Mouse (Mus musculus): ENCODE measurements around the gene Troap.

Gene Troap

GRCm38 (mm10) chr15:99085997-99086396 is 11.6 kb downstream of the Troap start:
- no peak for DNase-seq (ENCODE audit: low read depth, low spot score)

DNA sequence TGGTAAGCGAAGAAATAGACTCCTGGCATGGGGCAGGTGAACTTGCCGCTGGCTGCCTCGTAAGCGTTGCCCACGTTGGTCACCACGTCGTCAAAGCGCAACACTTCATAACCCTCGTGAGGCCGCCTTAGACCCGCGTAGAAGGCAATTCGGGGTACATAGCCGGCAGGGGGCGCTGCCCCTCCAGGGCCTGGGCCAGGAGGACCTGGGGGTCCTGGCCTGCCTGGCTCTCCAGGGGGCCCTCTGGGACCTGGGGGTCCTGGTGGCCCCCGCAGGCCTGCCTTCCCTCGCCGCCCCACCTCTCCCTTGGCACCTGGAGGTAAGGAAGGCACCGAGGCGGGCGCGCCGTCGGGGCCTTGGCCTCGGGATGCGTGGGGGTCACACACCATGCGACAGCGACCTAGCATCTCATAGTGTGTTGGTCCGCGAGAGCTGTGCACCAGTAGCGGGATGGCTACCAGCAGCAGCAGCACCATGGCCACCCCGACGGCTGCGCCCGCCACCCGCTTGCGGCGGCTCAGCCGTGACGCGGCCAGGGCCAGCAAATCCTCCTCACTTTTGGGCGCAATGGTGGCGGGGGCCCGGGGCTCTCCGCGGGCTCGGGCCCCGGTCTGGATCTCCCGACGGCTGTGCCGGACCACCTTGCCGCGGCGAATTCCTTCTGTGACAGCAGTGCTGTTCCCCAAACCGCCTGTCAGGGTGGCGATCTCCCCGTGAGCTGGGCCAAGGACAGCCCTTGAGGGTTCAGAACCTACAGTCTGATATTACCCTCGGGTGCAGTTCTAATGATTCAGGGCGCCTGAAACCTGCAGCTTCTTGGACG is 13.1 kb downstream of the Troap start, which contains the start of gene C1ql4:
TSS of gene C1ql4 (minus strand) at position 565 of the 823 bp plus-strand sequence.
- DNase-seq (ENCODE audit: low read depth, low spot score) = no peak

GRCm38 (mm10) chr15:99088292-99088691 is 13.9 kb downstream of the Troap start:
- DNase-seq (ENCODE audit: low read depth, low spot score) = peak; percentile 23

DNA sequence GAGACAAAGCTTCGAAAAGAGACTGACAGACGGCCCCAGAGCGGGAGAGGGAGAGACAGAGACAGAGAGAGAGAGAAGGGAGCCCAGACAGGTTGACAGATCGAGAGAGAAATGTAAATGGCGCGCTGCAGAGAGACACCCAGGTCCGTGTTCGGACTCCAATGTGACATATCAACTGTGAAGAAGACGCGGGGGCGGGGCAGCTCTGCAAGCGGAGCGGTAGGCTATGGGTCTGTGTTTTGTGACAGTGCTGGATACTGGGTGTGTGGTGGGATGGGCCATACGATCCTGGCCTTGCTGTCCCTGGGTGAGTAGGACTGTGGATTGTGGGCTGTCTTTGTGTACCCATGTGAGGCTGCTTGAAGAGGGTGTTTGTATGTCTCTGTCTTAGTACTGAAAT is 14.7 kb downstream of the Troap start:
- DNase-seq (ENCODE audit: low read depth, low spot score) = no peak

- no peak for DNase-seq (ENCODE audit: low read depth, low spot score)
Measured at GRCm38 (mm10) chr15:99092870-99093269, 18.5 kb downstream of the Troap start, which contains the start of gene Dnajc22. TSS of gene Dnajc22 (plus strand) at chr15:99093170.

DNA sequence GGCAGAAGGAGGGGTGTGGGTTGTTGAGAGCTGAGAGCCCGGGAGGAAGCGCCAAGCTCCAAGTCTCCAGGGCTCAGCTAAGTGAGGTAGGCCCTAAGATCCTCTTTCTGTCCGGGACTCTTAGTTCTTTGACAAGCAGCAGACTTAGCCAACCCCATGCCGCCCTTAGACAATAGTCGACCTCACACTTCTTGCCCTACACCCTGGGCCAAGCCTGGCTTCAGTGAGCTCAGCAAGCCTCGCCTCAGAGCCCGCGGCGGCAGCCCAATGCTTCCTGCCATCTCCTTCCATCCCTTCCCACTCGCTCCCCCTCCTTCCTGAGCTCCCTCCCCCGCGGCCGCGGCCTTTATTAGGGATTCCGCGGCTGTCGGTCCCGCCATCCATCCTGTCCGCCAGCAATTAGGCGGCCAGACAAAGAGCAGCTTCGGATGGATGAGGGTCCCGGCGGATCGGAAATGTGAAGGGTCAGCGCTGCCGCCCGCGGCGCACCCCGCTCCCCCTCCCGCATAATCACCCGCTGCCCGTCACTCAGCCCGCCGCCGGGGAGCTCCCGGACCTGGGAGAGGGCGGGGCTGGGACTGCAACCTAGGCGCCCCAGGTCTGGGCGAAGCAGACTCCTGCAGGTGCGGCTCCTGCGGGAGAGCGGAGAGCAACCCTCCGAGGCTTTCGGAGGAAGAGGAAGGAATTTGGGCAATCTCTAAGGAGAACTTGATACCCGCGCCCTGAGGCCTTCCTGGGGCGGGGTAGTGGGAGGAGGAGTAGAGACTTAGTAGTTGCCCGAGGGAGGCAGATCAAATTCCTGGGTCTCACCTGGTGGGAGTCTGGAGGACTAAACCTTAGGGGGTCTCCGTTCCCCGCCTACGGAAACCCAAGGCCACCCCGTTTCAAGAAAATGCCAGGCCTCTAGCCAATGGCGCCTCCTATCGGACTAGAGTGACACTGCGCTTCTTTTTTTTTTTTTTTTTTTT is 19.2 kb downstream of the Troap start:
- DNase-seq (ENCODE audit: low read depth, low spot score) = no peak

GRCm38 (mm10) chr15:99094631-99095270 is 20.4 kb downstream of the Troap start:
- DNase-seq (ENCODE audit: low read depth, low spot score) = no peak

DNA sequence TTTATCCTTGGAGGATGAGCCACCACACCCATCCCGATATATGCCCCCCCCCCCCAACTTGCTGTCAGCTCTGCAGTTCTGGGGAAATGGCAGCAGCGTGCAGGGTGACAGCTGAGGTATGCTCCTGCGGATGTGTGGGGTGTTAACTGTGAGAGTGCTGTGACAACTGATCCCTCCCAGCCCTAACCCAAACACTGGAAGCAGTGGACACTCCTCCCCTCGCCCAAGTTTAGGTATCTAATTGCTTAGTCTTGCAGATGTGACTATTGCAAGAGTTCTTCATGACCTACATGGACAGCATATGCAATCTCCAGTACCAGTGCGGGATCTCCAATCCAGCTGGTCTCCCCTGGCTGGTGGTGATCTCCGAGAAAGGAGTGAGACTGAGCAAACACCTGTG is 21.0 kb downstream of the Troap start:
- no peak for DNase-seq (ENCODE audit: low read depth, low spot score)

- no peak for DNase-seq (ENCODE audit: low read depth, low spot score)
Measured at GRCm38 (mm10) chr15:99096061-99096793, 21.9 kb downstream of the Troap start.

DNA sequence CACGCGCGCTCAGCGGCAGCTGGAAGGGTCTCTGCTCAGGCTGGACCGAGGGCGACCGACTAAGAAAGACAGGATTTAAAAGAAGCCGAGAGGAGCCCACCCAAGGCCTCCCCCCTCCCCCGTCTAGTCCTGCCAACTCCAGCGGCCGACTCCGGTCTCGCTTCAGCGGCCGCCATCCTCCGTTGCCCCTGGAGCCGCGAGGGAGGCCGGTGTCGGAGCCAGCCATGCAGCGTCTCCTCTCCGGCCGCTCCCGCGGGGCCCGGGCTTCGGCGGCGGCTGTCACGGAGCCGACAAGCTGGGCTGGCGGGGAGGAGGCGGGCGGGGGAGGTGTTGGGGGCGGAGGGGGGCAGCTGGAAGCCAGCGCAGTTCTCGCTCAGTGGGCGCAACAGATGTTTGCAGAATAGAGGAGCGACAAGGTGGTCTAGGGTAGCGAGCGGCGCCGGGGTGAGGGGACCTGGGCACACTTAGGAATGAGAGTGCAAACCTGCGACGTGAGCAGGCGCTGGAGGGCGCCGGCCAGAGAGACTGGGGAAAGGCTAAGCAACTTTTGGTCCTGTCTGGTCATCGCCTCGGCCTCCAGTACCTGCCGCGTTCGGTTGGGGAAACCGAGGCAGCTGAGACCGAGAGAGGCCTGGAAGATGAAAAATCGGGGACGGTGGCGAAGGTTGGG is 22.6 kb downstream of the Troap start:
- DNase-seq (ENCODE audit: low read depth, low spot score) = no peak

DNA sequence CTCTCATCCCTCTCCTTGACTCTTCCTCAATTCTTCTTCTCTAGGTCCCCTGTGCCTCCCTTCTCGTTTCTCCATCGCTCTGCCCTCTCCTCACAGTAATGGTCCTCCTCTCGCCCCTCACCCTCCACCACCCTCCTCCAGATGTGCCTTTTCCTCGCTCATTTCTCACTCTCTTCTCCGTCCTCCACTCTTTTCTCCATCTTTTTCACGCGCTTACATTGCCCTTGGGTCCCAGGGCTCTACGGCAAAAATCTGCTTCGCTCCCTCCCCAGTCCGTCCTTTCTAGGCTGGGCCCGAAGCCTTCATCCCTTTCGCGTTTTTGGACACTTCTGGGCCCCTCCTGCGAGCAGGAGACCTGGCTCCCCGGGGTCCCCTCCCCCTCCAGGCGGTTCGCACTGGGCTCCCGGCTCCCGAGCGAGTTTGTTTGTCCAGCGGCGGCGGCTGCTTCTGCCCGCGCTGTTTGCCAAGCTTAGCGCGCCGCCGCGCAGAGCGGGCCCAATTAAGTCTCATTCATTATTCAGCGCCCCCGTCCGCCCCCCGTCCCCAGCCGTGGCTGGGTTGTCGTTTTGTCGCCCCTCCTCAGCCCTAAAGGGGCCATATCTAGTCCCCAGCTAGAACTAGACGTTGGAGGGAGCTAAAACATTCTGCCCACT is 23.6 kb downstream of the Troap start:
- no peak for DNase-seq (ENCODE audit: low read depth, low spot score)

DNA sequence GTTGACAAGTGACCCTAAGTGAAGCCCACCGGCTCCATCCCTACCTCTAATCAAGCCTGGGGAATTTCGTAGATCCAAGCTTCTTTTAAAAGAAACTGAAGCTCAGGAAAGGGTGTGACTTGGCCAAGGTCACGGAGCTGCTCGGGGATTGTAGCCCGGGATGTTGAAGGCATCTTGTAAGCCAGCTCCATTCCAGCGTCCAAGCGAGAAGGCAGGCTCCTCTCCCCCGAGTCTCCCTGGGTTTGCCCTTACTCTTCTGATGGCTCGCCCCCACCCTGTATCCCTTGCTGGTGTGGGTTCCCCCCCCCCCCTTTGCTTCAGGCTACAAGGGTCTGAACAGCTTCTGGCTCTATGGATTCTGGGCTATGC is 24.1 kb downstream of the Troap start:
- no peak for DNase-seq (ENCODE audit: low read depth, low spot score)

- peak; percentile 16 for DNase-seq (ENCODE audit: low read depth, low spot score)
Measured at GRCm38 (mm10) chr15:99099139-99099556, 24.8 kb downstream of the Troap start.

DNA sequence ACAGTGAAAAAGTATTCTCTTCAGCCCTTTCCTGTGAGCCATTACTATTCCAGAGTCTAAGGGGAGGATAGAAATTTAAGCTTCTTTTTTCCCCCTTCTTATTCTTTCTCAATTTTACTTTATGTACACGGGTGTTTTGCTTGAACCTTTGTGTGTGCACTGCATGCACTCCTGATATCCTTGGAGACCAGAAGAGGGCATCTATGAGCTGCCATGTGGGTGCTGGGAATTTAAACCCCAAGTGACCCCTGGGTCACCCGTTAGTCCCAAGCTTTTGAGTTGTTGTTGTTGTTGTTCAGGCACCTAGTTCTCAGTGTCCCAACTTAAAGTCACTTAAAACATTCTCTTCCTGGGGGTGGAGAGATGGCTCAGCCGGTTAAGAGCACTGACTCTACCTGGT is 25.6 kb downstream of the Troap start:
- DNase-seq (ENCODE audit: low read depth, low spot score) = no peak

GRCm38 (mm10) chr15:99105238-99105637 is 30.9 kb downstream of the Troap start:
- DNase-seq (ENCODE audit: low read depth, low spot score) = no peak

GRCm38 (mm10) chr15:99107866-99108265 is 33.5 kb downstream of the Troap start:
- no peak for DNase-seq (ENCODE audit: low read depth, low spot score)

DNA sequence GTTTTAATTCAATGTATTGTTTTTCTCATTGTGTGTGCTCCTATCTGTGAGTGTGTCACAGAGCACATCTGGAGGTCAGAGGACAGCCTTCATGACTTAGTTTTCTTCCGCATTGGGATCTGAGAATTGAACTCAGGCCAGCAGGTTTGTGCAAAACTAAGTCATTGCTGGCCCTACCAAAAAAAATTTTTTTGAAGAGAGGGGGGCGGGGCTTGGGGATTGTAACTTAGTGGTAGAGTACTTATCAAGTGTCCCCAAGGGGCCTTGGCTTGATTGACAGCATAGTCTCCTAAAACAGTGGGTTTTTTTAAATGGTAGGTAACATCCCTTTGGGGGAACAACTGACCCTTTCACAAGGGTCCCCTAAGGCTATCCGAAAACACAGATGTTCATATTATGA is 36.8 kb downstream of the Troap start:
- no peak for DNase-seq (ENCODE audit: low read depth, low spot score)

GRCm38 (mm10) chr15:99111809-99112208 is 37.4 kb downstream of the Troap start:
- DNase-seq (ENCODE audit: low read depth, low spot score) = no peak

DNA sequence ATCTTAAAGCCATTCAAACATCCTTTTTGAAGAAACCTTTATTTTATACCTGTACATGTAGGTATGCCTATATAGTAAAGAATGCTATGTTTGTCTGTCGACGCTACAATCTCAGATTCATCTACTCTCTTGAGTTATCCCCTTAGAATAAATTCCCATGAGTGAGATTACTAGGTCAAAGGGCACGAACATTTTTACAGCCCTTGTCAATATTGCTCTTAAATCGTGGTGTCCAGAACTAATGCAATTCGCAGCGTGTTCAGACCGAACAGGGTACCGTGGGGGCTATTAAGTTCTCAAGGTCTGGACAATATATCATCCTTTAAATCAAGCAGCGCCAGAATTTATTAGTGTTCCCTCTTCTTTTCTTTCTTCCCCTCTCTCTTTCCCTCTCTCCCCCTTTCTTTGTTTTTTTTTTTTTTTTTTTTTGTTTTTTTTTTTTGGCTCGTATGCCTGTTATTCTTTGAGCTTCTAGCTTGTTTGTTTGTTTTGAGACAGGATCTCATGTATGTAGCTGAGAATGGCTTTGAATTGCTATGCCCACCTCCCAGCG is 38.5 kb downstream of the Troap start:
- no peak for DNase-seq (ENCODE audit: low read depth, low spot score)
